In genomic region chr3:27613828-27614227, GRCm38 (mm10) we compare ENCODE assay signal across 25 mouse cellular contexts.
"Had no signal": no experiment of that assay in that cellular context is flagged by ENCODE, and none has a peak within 500 bp of the region (broad histone marks: within the 10 kb centered on the region; RNA-seq: fewer than 3 reads in every experiment).

No protein-coding gene starts in this region.

- ATAC-seq: forebrain, embryonic 16.5 days; hindbrain, postnatal 0 days; intestine, embryonic 16.5 days had no signal

- H3K36me3 ChIP-seq: heart, embryonic 15.5 days; hindbrain, embryonic 13.5 days; hindbrain, embryonic 15.5 days had no signal

- H3K4me3 ChIP-seq: heart, adult 2 months; heart, embryonic 13.5 days; heart, embryonic 15.5 days; hindbrain, embryonic 13.5 days; hindbrain, embryonic 15.5 days; kidney, embryonic 15.5 days; limb, embryonic 12.5 days had no signal

- H3K27ac ChIP-seq: heart, adult 2 months; heart, embryonic 15.5 days; hindbrain, embryonic 13.5 days; hindbrain, embryonic 15.5 days; hindbrain, postnatal 0 days; kidney, embryonic 15.5 days; kidney, postnatal 0 days; limb, embryonic 12.5 days had no signal

- H3K27me3 ChIP-seq: heart, embryonic 13.5 days; heart, embryonic 15.5 days; hindbrain, embryonic 13.5 days; hindbrain, embryonic 15.5 days; kidney, embryonic 15.5 days; limb, embryonic 12.5 days had no signal

- DNase-seq: gastrocnemius, postnatal 14 days; gastrocnemius, postnatal 36 days; heart, adult 11 months; heart, adult 2 months; heart, postnatal 14 days; heart, postnatal 36 days; kidney, adult 11 months; kidney, adult 2 months; kidney, adult 9 months; kidney, postnatal 14 days; kidney, postnatal 36 days; layer of hippocampus, adult 9-11 months; layer of hippocampus, postnatal 36 days; left cerebral cortex, postnatal 4 days had no signal

- H3K4me2 ChIP-seq: heart, embryonic 11.5 days; heart, embryonic 13.5 days; heart, embryonic 15.5 days; hindbrain, embryonic 13.5 days; hindbrain, embryonic 15.5 days; kidney, embryonic 15.5 days; limb, embryonic 12.5 days had no signal

- H3K9me3 ChIP-seq: heart, embryonic 13.5 days; heart, embryonic 15.5 days; hindbrain, embryonic 13.5 days; hindbrain, embryonic 15.5 days; kidney, embryonic 15.5 days; limb, embryonic 12.5 days had no signal

- H3K9ac ChIP-seq: heart, embryonic 13.5 days; heart, embryonic 15.5 days; hindbrain, embryonic 13.5 days; hindbrain, embryonic 15.5 days; kidney, embryonic 15.5 days; limb, embryonic 12.5 days had no signal
